Mouse (Mus musculus): ENCODE results near the gene Noc4l.

Gene Noc4l

GRCm38 (mm10) chr5:110608941-110609340 lies 44.3 kb downstream of the Noc4l start:
- DNase-seq = no peak

- DNase-seq = no peak
Observed at GRCm38 (mm10) chr5:110608336-110608735, 44.9 kb downstream of the Noc4l start.

- no peak for DNase-seq
Observed at GRCm38 (mm10) chr5:110607767-110608166, 45.5 kb downstream of the Noc4l start.

GRCm38 (mm10) chr5:110605531-110606221 lies 47.5 kb downstream of the Noc4l start:
- no peak for DNase-seq

GRCm38 (mm10) chr5:110604311-110604710 lies 48.9 kb downstream of the Noc4l start:
- no peak for DNase-seq

GRCm38 (mm10) chr5:110603016-110603685 lies 50.1 kb downstream of the Noc4l start:
- no peak for DNase-seq
